Mouse (Mus musculus): ENCODE measurements at regions not wholly inside any gene's neighbourhood (a gene's known extent, or its start where the extent isn't known, plus 50 kb on each side); places are given as distances from the start of the nearest gene placed in this dataset.
A peak's percentile ranks its signal among the peaks of the same experiment; 100 is the strongest.

- DNase-seq (ENCODE audit: low spot score in 2 of 2), result no peak
Observed at GRCm38 (mm10) chr2:71640251-71640650, 93.7 kb upstream of the Dlx2 start.

GRCm38 (mm10) chr2:71644038-71644470 lies 97.5 kb upstream of the Dlx2 start:
- DNase-seq (ENCODE audit: low spot score in 2 of 2), result no peak

- DNase-seq (ENCODE audit: low spot score in 2 of 2), result no peak
Observed at GRCm38 (mm10) chr2:71647914-71648497, 97.4 kb upstream of the Itga6 start.

GRCm38 (mm10) chr2:71651662-71652061 lies 93.8 kb upstream of the Itga6 start:
- no peak for DNase-seq (ENCODE audit: low spot score in 2 of 2)

GRCm38 (mm10) chr2:71652261-71652801 lies 93.1 kb upstream of the Itga6 start:
- peak; percentile 23 to 54 for DNase-seq (ENCODE audit: low spot score in 2 of 2)

- DNase-seq (ENCODE audit: low spot score in 2 of 2), result no peak
Observed at GRCm38 (mm10) chr2:71654817-71655503, 90.5 kb upstream of the Itga6 start.

GRCm38 (mm10) chr2:71655504-71656390 lies 89.7 kb upstream of the Itga6 start:
- no peak for DNase-seq (ENCODE audit: low spot score in 2 of 2)

- no peak for DNase-seq (ENCODE audit: low spot score in 2 of 2)
Observed at GRCm38 (mm10) chr2:71656611-71657244, 88.7 kb upstream of the Itga6 start.

GRCm38 (mm10) chr2:71661438-71661837 lies 84.0 kb upstream of the Itga6 start:
- no peak for DNase-seq (ENCODE audit: low spot score in 2 of 2)

GRCm38 (mm10) chr2:71661986-71662385 lies 83.4 kb upstream of the Itga6 start:
- no peak for DNase-seq (ENCODE audit: low spot score in 2 of 2)

GRCm38 (mm10) chr2:71663453-71663852 lies 82.0 kb upstream of the Itga6 start:
- no peak for DNase-seq (ENCODE audit: low spot score in 2 of 2)

GRCm38 (mm10) chr2:71666927-71667326 lies 78.5 kb upstream of the Itga6 start:
- no peak for DNase-seq (ENCODE audit: low spot score in 2 of 2)

GRCm38 (mm10) chr2:71667746-71668145 lies 77.7 kb upstream of the Itga6 start:
- no peak for DNase-seq (ENCODE audit: low spot score in 2 of 2)

- DNase-seq (ENCODE audit: low spot score in 2 of 2), result no peak
Observed at GRCm38 (mm10) chr2:71670228-71670790, 75.1 kb upstream of the Itga6 start.

- no peak for DNase-seq (ENCODE audit: low spot score in 2 of 2)
Observed at GRCm38 (mm10) chr2:71670882-71671281, 74.5 kb upstream of the Itga6 start.

GRCm38 (mm10) chr2:71673087-71673920 lies 72.1 kb upstream of the Itga6 start:
- DNase-seq (ENCODE audit: low spot score in 2 of 2), result no peak

- no peak for DNase-seq (ENCODE audit: low spot score in 2 of 2)
Observed at GRCm38 (mm10) chr2:71680746-71681145, 64.7 kb upstream of the Itga6 start.

GRCm38 (mm10) chr2:71681148-71681547 lies 64.3 kb upstream of the Itga6 start:
- DNase-seq (ENCODE audit: low spot score in 2 of 2), result no peak

GRCm38 (mm10) chr2:71683375-71683774 lies 62.0 kb upstream of the Itga6 start:
- DNase-seq (ENCODE audit: low spot score in 2 of 2), result no peak

GRCm38 (mm10) chr2:71685239-71685638 lies 60.2 kb upstream of the Itga6 start:
- DNase-seq (ENCODE audit: low spot score in 2 of 2), result no peak

- no peak for DNase-seq (ENCODE audit: low spot score in 2 of 2)
Observed at GRCm38 (mm10) chr2:71689041-71689440, 56.4 kb upstream of the Itga6 start.
